Comparison of ENCODE assay signal across 24 mouse cellular contexts in the genomic region with DNA sequence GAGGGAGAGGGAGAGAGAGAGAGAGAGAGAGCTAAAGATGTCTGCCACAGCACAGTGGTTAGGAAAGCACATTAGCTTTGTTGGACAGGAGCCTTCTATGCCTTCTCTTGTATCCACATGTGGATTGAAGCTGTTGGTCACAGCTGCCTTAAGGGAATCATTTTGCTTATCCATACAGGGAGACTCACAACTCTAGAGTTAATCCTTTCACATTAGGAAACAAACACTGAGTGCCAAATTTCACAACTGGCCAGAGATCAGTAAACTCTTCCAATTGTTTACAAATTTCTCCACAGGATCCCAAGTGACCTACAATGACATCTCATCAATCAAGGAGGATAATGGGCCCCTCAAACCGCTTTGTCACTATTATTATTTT. TPM values are rescaled to one million over a fixed set of nuclear protein-coding genes. Genes with fewer than 3 reads are reported as not detected.
DNase-seq lines count a peak whose midpoint lies in the region; ATAC-seq and TF ChIP-seq lines count a peak whose summit lies in the region.
"Had no signal": no experiment of that assay in that cellular context is flagged by ENCODE, and none has a peak within 500 bp of the region (broad histone marks: within the 10 kb centered on the region; RNA-seq: fewer than 3 reads in every experiment).

No protein-coding gene starts in this region.

- no peak overlapping the region for H3K9ac ChIP-seq in kidney, postnatal 0 days (ENCODE audit: low read depth, low read length)
- H3K9ac ChIP-seq in lung, postnatal 0 days (replicated peaks; ENCODE audit: low read depth): no peak overlapping the region
- H3K9ac ChIP-seq in forebrain, embryonic 15.5 days (replicated peaks): no peak overlapping the region
- H3K9ac ChIP-seq: forebrain, embryonic 12.5 days; forebrain, postnatal 0 days; hindbrain, embryonic 15.5 days had no signal

- TF ChIP-seq CTCF in kidney, postnatal 0 days (IDR thresholded peaks at IDR 0.05; ENCODE audit: low read depth): no peak
- TF ChIP-seq CTCF in lung, postnatal 0 days (IDR thresholded peaks at IDR 0.05): no peak

- peak; percentile 4 for DNase-seq in kidney, postnatal 0 days (ENCODE audit: low spot score)
- no peak for DNase-seq in kidney, postnatal 4 days
- DNase-seq in lung, postnatal 0 days (ENCODE audit: low spot score): peak; percentile 51
- no peak for DNase-seq in lung, adult 18-20 months
- DNase-seq in NIH3T3 (ENCODE audit: low read depth): peak; percentile 17
- peak; percentile 8 for DNase-seq in R1 (ENCODE audit: low read depth, low spot score)
- DNase-seq in adrenal gland, adult 18-20 months (ENCODE audit: low spot score in 2 of 2): no peak
- DNase-seq: adrenal gland, adult 2 months; adrenal gland, postnatal 25 days; cerebellum, adult 18-20 months; cerebellum, adult 9-11 months; cerebellum, postnatal 36 days; forebrain, postnatal 0 days; gastrocnemius, adult 2 months; gastrocnemius, postnatal 36 days; heart, adult 2 months had no signal

- no peaks in the 10 kb centered on the region for H3K9me3 ChIP-seq in kidney, postnatal 0 days (replicated peaks; ENCODE audit: low read length)
- no peaks in the 10 kb centered on the region for H3K9me3 ChIP-seq in lung, postnatal 0 days (ENCODE audit: low read length)
- no peaks in the 10 kb centered on the region for H3K9me3 ChIP-seq in forebrain, embryonic 15.5 days
- H3K9me3 ChIP-seq: forebrain, embryonic 12.5 days; hindbrain, embryonic 10.5 days; hindbrain, embryonic 15.5 days had no signal

- no peak overlapping the region for H3K4me3 ChIP-seq in kidney, postnatal 0 days (replicated peaks; ENCODE audit: low read depth, low read length)
- H3K4me3 ChIP-seq in lung, postnatal 0 days (ENCODE audit: low read depth, low read length): no peak overlapping the region
- no peak overlapping the region for H3K4me3 ChIP-seq in forebrain, embryonic 15.5 days
- H3K4me3 ChIP-seq: forebrain, embryonic 12.5 days; gastrocnemius, adult 2 months; heart, adult 2 months; hindbrain, embryonic 10.5 days; hindbrain, embryonic 15.5 days had no signal

- H3K27ac ChIP-seq in kidney, postnatal 0 days: no peak overlapping the region
- no peak overlapping the region for H3K27ac ChIP-seq in lung, postnatal 0 days (ENCODE audit: low read length)
- no peak overlapping the region for H3K27ac ChIP-seq in forebrain, embryonic 15.5 days (replicated peaks)
- H3K27ac ChIP-seq: forebrain, embryonic 12.5 days; gastrocnemius, adult 2 months; heart, adult 2 months; hindbrain, embryonic 15.5 days had no signal

- no peaks in the 10 kb centered on the region for H3K27me3 ChIP-seq in kidney, postnatal 0 days (ENCODE audit: insufficient read depth, low read length)
- H3K27me3 ChIP-seq in lung, postnatal 0 days (replicated peaks; ENCODE audit: insufficient read depth, low read length): no peaks in the 10 kb centered on the region
- H3K27me3 ChIP-seq in forebrain, embryonic 15.5 days: no peaks in the 10 kb centered on the region
- H3K27me3 ChIP-seq: hindbrain, embryonic 15.5 days had no signal

- no peak for ATAC-seq in kidney, postnatal 0 days (replicated peaks; ENCODE audit: low FRiP score, low read depth)
- peak; percentile 32; the same call in 1 of the 2 replicates for ATAC-seq in lung, postnatal 0 days
- no peak for ATAC-seq in forebrain, embryonic 15.5 days (replicated peaks)
- ATAC-seq: forebrain, postnatal 0 days had no signal

- no peaks in the 10 kb centered on the region for H3K36me3 ChIP-seq in kidney, postnatal 0 days (ENCODE audit: insufficient read depth, low read length)
- H3K36me3 ChIP-seq in lung, postnatal 0 days (ENCODE audit: insufficient read depth, low read length): no peaks in the 10 kb centered on the region
- H3K36me3 ChIP-seq in forebrain, embryonic 15.5 days: no peaks in the 10 kb centered on the region
- H3K36me3 ChIP-seq: forebrain, embryonic 12.5 days; hindbrain, embryonic 10.5 days; hindbrain, embryonic 15.5 days had no signal

- TF ChIP-seq EP300 in lung, postnatal 0 days (IDR thresholded peaks at IDR 0.05): no peak

- H3K4me2 ChIP-seq in kidney, postnatal 0 days (ENCODE audit: low read length): no peak overlapping the region
- H3K4me2 ChIP-seq in lung, postnatal 0 days (replicated peaks; ENCODE audit: low read depth, low read length): no peak overlapping the region
- no peak overlapping the region for H3K4me2 ChIP-seq in forebrain, embryonic 15.5 days (replicated peaks)
- H3K4me2 ChIP-seq: forebrain, embryonic 12.5 days; heart, embryonic 11.5 days; hindbrain, embryonic 15.5 days had no signal

- no peaks in the 10 kb centered on the region for H3K4me1 ChIP-seq in kidney, postnatal 0 days (replicated peaks; ENCODE audit: insufficient read depth, low read length)
- H3K4me1 ChIP-seq in lung, postnatal 0 days (ENCODE audit: insufficient read depth, low read depth, low read length): no peaks in the 10 kb centered on the region
- peaks cover 6% of the 10 kb centered on the region; the same call in 1 of the 2 replicates for H3K4me1 ChIP-seq in forebrain, embryonic 15.5 days

- 50% methylated on average over 1 of the region's 1 CpGs for WGBS in kidney, postnatal 0 days
- WGBS in lung, postnatal 0 days: 31% methylated on average over 1 of the region's 1 CpGs
- 66% methylated on average over 1 of the region's 1 CpGs for WGBS in forebrain, embryonic 15.5 days

RNA-seq across cellular contexts. Expression of a gene that starts 0.6 kb away (rescaled TPM):
- polyA plus RNA-seq in kidney, postnatal 0 days (2015; fragmentation: Nextera tagmentation; extraction: Ambion mirVana): not detected in 2 replicates
- polyA plus RNA-seq in lung, postnatal 0 days (2015; fragmentation: Nextera tagmentation; extraction: Ambion mirVana): not detected in 2 replicates
- total RNA-seq in adrenal gland, adult 18-20 months (2021): not detected
- 0.19 and 0.27 TPM in 2 replicates for polyA plus RNA-seq in forebrain, embryonic 15.5 days (2015; fragmentation: Nextera tagmentation; extraction: Ambion mirVana)
- total RNA-seq: adrenal gland, adult 2 months; adrenal gland, postnatal 25 days; ES-E14; gastrocnemius, adult 2 months; gastrocnemius, postnatal 36 days; heart, adult 2 months; heart, postnatal 25 days had no signal
- polyA plus RNA-seq: adrenal gland, adult 2 months; forebrain, embryonic 12.5 days; forebrain, postnatal 0 days; heart, adult 2 months; heart, embryonic 11.5 days; heart, embryonic 16.5 days; hindbrain, embryonic 10.5 days; hindbrain, embryonic 15.5 days had no signal

RNA-seq across cellular contexts. Expression of a gene that starts 25.8 kb away (rescaled TPM):
- polyA plus RNA-seq in kidney, postnatal 0 days (2015; fragmentation: Nextera tagmentation; extraction: Ambion mirVana): 8.5 and 9.9 TPM in 2 replicates
- 8.8 and 8.9 TPM in 2 replicates for polyA plus RNA-seq in lung, postnatal 0 days (2015; fragmentation: Nextera tagmentation; extraction: Ambion mirVana)
- 10 to 100 TPM; 12.9 to 19.8 TPM for total RNA-seq in adrenal gland, adult 18-20 months (2021)
- 18.2 and 18.3 TPM in 2 replicates for polyA plus RNA-seq in forebrain, embryonic 15.5 days (2015; fragmentation: Nextera tagmentation; extraction: Ambion mirVana)

Comparison
In these comparisons a context has a peak if more than half of its experiments do, and no peak if none do; other contexts are left out.
1. DNase-seq: peak in kidney, postnatal 0 days (single experiment), lung, postnatal 0 days (single experiment), NIH3T3 (single experiment) and R1 (single experiment); none in kidney, postnatal 4 days (0 of 2), lung, adult 18-20 months (0 of 2) and adrenal gland, adult 18-20 months (0 of 2).